Mouse (Mus musculus) spleen, adult 10 weeks (tissue): ENCODE results near the gene Atad1. TPM values are rescaled to one million over a fixed set of nuclear protein-coding genes. Genes with fewer than 3 reads are reported as not detected.

Source experiments
- polyA plus RNA-seq: library from polyadenylated mRNA; stranded (reverse); fragments of 350-450 nt; fragmentation: Illumina TruSeq; extraction: RNeasy Lipid Tissue Mini Kit (QIAGEN cat#74804); gene quantifications from one replicate; pipeline ENCODE4 v1.2.3, GENCODE M21; 2015; ENCODE audit warnings: low replicate concordance; ENCODE audit not compliant: insufficient read depth

Gene Atad1
- polyA plus RNA-seq: 103 TPM

GRCm38 (mm10) chr19:32739686-32740085, at the start of gene Atad1:
TSS of gene Atad1 (minus strand) at chr19:32739786.

GRCm38 (mm10) chr19:32756900-32757725, 17.5 kb upstream of the Atad1 start, which contains the start of gene Pten:
TSS of gene Pten (plus strand) at chr19:32757497.

Other genes with a start within 250 kb of the Atad1 start
- 9.3 TPM for gene Papss2, start 144.0 kb downstream of the Atad1 start, polyA plus RNA-seq
- 116 TPM for gene Pten, start 17.7 kb upstream of the Atad1 start, polyA plus RNA-seq